Mouse (Mus musculus): ENCODE data around the gene Padi2.
A peak's percentile ranks its signal among the peaks of the same experiment; 100 is the strongest.

Padi2 gene

GRCm38 (mm10) chr4:140906076-140906826 is at the start of gene Padi2:
Gene Padi2, plus strand, starts transcription at chr4:140906344.
- peak; percentile 71 to 82 for DNase-seq (ENCODE audit: low read depth in 2 of 2, low spot score in 2 of 2)

DNA sequence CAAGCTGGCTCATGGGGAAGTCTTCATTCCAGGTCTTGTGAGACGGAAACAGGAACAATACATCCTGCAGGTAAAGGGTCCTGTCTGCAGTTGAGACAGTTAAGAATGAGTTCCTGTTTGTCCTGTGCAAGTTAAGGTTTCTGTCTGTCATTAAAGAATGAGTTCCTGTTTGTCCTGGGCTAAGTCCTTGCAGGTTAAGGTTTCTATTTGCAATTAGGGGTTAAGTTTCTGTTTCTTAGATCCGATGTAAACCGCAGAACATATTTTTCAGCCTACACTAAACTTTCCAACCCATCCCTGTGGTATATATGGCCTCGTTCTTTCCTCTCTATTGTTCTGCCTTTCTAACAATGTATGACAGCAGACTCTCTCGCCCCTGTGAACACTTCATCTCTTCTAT is 49.1 kb upstream of the Padi2 start:
- no peak for DNase-seq (ENCODE audit: low read depth in 2 of 2, low spot score in 2 of 2)

- no peak for DNase-seq (ENCODE audit: low read depth in 2 of 2, low spot score in 2 of 2)
Measured at GRCm38 (mm10) chr4:140857813-140858212, 48.3 kb upstream of the Padi2 start.

DNA sequence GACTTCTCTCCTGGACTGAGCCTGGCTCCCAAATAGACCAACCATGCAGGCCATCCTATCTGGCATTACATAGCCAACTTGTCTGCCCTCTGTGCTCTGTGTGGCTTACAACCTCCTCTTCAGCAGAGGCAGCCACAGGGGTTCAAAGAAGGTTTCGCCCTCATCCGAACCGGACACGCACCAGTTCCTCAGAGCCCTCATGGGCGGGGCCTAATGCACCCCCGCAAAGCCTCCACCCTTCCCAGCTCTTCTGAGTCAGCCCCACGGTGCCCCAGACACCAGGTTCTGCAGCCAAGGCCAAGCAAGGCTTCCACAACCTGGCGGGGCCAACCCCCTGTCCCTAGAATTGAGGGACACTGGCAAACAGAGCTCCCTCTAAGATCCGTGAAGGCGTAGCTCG is 46.9 kb upstream of the Padi2 start:
- DNase-seq (ENCODE audit: low read depth in 2 of 2, low spot score in 2 of 2) = no peak

DNA sequence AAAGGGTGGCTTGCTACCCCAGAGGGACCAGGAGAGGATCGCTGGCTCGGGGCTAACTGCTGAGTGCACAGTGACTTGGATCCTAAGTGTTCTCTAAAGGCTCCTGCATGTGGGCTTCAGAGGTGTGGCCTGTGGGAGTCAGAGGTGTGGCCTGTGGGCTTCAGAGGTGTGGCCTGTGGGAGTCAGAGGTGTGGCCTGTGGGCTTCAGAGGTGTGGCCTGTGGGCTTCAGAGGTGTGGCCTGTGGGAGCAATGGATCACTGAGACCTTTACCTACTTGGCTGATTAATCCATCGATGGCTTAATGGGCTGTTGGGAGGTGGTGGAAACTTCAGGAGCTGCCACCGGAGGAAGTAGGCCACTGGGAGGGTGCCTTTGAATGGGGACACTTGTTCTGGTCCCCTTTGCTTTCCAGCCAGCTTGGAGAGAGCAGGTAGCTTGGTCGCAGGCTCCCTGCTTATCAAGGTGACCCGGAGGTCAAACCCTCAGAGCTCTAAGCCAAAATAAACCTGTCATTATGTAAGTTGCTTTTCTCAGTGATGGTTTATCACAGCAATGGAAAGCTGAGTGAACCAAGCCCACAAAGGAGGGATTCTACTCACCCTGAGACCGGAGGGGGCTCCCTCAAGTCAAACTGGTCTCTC is 45.9 kb upstream of the Padi2 start:
- DNase-seq (ENCODE audit: low read depth in 2 of 2, low spot score in 2 of 2) = no peak

- DNase-seq (ENCODE audit: low read depth in 2 of 2, low spot score in 2 of 2) = no peak
Measured at GRCm38 (mm10) chr4:140860767-140861147, 45.4 kb upstream of the Padi2 start.

DNA sequence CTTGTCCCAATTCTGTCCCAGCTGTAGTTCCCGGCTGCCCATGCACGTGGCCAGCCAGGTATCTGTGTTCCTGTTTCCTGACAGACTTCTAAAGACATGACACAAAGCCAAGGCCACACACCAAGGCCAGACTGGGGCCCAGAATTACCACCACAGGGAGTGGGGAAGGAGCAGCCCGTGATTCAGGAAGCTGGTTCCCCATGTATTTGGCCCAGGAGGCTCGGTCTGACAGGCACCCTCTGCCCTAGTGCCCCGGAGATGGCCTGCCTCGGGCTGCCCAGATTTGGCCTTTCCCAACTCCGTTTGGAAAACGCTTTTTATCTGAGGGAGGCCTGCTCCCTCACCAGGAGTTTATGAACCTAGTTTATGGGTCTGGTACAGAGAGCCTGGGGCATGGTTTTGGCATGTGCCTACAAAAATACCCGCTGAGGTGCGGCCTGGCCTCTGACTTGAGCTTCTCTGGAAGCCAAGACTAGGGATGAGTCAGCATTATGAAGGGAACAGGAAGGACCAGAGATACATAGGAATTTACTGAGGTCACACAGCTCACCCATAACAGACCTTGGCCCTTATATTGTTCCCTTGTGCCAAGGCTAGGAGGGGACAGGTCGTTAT is 44.0 kb upstream of the Padi2 start:
- no peak for DNase-seq (ENCODE audit: low read depth in 2 of 2, low spot score in 2 of 2)

GRCm38 (mm10) chr4:140868484-140869190 is 37.5 kb upstream of the Padi2 start:
- DNase-seq (ENCODE audit: low read depth in 2 of 2, low spot score in 2 of 2) = no peak

DNA sequence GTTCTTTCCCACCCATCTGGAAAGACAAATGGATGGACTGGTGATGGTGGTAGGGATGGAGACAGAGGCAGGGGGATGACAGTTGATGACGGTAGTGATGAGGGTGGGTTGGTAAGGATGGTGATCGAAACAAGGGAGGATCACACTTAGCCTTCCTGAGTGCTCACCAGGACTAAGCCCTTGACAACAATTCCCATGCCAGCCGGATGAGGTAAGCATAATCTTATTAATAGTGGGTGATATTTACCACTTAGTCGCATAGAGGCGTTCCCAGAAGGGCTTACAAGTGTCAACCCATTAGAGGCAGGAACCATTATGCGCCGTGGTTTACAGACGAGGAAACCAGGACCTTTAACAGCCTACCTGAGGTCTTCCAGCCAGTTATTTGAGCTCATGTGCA is 36.2 kb upstream of the Padi2 start:
- DNase-seq (ENCODE audit: low read depth in 2 of 2, low spot score in 2 of 2) = no peak

- no peak for DNase-seq (ENCODE audit: low read depth in 2 of 2, low spot score in 2 of 2)
Measured at GRCm38 (mm10) chr4:140870876-140871275, 35.3 kb upstream of the Padi2 start.

GRCm38 (mm10) chr4:140871376-140871775 is 34.8 kb upstream of the Padi2 start:
- no peak for DNase-seq (ENCODE audit: low read depth in 2 of 2, low spot score in 2 of 2)

DNA sequence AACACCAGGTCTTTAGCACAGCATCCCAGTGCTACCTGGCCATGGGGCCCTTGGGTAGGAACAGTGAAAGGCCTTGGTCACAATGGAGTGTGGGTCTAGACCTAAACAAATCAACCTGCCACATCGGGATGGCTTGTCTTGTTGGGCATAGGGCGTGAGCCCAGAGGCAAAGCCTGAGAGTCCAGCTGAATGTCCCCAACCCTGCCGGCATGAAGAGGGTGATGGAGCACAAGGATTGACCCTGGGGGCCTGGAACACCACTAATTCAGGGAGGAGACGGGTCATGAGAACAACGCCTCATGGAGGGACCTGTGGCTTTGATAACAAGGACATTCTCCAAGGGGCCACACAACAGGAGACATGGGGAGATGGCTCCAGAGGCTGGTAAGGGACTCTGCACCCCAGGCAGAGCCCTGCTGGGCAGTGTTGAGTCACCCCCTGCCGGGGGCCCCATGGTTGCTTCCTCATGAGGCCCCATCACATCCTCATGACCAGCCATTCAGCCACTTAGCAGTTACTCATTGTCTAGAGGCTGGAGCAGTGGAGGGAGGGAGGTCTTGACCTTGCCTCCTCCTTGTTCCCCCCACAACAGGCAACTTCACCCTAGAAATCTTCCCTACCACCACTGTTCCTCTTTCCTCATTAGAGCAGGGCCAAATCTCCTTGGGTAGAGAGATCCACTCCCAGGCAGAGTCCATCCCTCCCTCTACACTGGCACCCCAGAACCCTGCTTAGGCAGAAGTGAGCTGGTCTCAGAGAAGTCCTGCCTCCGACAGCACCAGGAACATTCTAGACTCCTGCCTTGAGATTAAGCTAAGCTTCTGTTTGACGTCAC is 34.1 kb upstream of the Padi2 start:
- no peak for DNase-seq (ENCODE audit: low read depth in 2 of 2, low spot score in 2 of 2)

DNA sequence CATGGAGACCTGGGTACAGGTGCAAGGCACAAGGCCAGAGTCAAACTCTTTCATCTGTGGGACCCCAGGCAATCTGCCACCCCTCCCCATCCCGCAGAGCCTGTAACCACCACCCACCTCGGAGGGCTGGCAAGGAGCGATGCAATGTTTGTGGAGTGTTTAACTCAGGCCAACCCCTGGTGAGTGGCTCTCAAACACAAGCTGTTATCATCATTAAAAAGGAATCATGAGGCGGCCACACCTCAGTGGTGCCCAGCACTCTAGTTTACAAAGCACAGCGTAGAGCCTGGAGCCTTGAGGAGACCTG is 33.5 kb upstream of the Padi2 start:
- DNase-seq (ENCODE audit: low read depth in 2 of 2, low spot score in 2 of 2) = no peak

GRCm38 (mm10) chr4:140873011-140873410 is 33.1 kb upstream of the Padi2 start:
- no peak for DNase-seq (ENCODE audit: low read depth in 2 of 2, low spot score in 2 of 2)

DNA sequence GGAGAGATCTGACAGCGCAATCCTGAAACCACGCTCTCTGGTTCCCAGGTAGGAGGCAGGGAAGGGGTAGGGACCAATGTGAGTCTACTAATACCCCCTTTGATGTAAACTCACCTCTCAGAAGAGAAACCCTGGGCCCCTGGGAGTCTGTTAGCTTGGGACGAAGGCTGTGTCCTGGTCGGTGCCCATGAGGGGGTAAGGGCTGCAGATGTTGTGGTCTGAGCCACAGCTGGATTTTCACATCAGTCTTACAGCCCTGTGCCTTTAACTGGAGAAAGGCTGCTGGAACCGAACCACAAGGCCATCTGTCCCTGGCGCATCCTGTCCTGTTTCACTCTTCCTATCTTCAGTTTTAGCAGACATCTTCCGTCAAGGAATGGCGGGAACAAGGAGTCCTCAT is 30.0 kb upstream of the Padi2 start:
- no peak for DNase-seq (ENCODE audit: low read depth in 2 of 2, low spot score in 2 of 2)

DNA sequence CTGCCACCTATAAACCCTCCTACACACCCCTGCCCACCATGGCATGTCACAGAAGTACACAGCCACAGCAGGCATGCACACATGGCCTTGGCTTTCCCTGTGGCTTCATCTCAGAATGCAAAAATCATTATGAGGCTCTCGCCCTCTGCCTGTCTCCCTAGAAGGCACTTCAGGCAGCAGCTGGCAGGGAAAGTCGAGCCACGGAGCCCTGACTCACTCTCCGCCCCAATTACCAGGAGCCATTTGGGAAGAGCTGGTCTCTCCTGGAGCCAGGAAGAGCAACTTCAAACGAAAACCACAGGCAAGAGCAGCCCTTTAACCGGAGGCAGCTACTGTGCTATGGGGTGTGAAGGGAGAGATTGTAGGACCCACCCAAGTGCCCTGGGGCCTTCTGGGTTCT is 29.5 kb upstream of the Padi2 start:
- DNase-seq (ENCODE audit: low read depth in 2 of 2, low spot score in 2 of 2) = no peak

GRCm38 (mm10) chr4:140877441-140877840 is 28.7 kb upstream of the Padi2 start:
- DNase-seq (ENCODE audit: low read depth in 2 of 2, low spot score in 2 of 2) = no peak

DNA sequence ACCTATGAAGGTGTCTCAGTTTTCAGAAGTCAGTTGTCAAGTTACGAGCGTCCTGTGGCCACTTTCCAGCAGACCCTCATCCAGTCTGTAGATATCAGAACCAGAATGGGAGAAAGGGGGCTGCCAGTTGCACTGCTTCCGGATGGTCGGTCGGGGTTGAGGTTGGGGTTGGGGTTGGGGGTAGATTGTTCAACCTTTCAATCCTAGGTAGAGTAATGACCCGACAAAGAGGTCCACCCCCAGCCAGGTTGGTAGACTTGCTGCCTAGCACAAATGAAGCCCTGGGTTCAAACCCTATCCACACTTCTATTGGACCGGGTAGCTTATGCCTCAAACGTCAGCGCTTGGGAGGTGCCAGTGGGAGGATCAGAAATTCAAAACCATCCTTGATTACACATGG is 27.5 kb upstream of the Padi2 start:
- DNase-seq (ENCODE audit: low read depth in 2 of 2, low spot score in 2 of 2) = no peak

DNA sequence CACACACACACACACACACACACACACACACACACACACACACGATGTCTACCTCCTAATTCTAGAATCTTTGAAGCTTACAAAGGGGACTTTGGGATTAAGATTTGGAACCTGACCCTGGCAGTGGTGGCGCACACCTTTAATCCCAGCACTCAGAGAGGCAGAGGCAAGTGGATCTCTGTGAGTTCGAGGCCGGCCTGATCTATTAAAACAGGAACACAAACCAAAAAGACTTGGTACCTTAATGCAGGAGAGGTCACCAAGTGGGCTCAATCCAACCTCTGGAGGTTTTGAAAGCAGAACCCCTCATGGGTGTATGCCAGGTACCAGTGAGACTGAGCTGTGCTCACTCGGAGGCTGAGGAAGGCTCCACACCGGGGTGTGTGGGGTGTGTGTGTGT is 27.0 kb upstream of the Padi2 start:
- DNase-seq (ENCODE audit: low read depth in 2 of 2, low spot score in 2 of 2) = no peak

DNA sequence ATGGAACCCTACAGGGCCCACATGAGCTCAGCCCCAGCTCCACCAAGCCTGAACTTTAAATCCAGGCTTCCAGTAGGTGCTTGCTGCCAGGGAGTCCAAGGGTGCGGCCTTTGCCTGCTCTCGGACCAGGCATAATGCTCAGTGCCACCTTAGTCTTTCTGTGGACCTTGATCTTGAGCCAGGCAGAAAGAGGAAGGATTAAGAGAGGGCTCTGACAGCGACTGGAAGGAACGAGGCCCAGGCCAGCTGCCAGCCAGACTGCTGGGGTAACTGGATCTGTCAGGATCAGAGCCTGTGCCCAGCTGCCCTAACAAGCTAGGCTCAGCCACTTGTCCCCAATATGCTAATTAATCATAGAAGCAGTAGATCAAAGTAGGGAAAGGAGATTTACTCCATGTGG is 26.4 kb upstream of the Padi2 start:
- no peak for DNase-seq (ENCODE audit: low read depth in 2 of 2, low spot score in 2 of 2)

- DNase-seq (ENCODE audit: low read depth in 2 of 2, low spot score in 2 of 2) = no peak
Measured at GRCm38 (mm10) chr4:140880207-140880606, 25.9 kb upstream of the Padi2 start.

Data from CD8-positive naive resting alpha-beta T cell, adult 2 months (primary cell).